Mouse (Mus musculus) hematopoietic stem cell, adult 5-6 weeks (primary cell): ENCODE data around the gene Tceanc. TPM values are rescaled to one million over a fixed set of nuclear protein-coding genes. Genes with fewer than 3 reads are reported as not detected.

Source experiments
- ATAC-seq, 2 experiments: fragments of 125-278 bp in 1 of 2; replicated peaks in 1 of 2; 2 replicates each; pipeline ENCODE4 v1.8.0; 2016 to 2017; ENCODE audit warnings: inconsistent platforms in 2 of 2, mild to moderate bottlenecking in 2 of 2, moderate number of reproducible peaks in 2 of 2, low read depth in 1 of 2, moderate TSS enrichment in 1 of 2; ENCODE audit not compliant: low FRiP score in 2 of 2, poor library complexity in 2 of 2, severe bottlenecking in 2 of 2, insufficient read depth in 1 of 2, low TSS enrichment in 1 of 2
- total RNA-seq: library from RNA; stranded (forward); fragments of 172-1452, 232-1000 nt; gene quantifications from 2 replicates; pipeline ENCODE4 v1.2.3, GENCODE M21; 2017

Gene Tceanc
- total RNA-seq, 1 experiment from 2014 or later, result 8.0 TPM

GRCm38 (mm10) chrX:166509761-166510738, 8.3 kb downstream of the Tceanc start:
- peak; percentile 98 to 99 for ATAC-seq

- ATAC-seq, result no peak
These were observed 13.9 kb downstream of the Tceanc start for GRCm38 (mm10) chrX:166504421-166504820.

GRCm38 (mm10) chrX:166499496-166500190, 18.7 kb downstream of the Tceanc start:
- no peak for ATAC-seq

- peak; percentile 32 to 42; a peak in 1 of 4 replicates for ATAC-seq
These were observed 20.6 kb downstream of the Tceanc start for GRCm38 (mm10) chrX:166497771-166498170.

GRCm38 (mm10) chrX:166495052-166495451, 23.3 kb downstream of the Tceanc start:
- ATAC-seq, result no peak

- ATAC-seq, result peak; percentile 93 to 97
These were observed 38.9 kb downstream of the Tceanc start, which contains the start of gene Rab9 for GRCm38 (mm10) chrX:166479365-166479983. Gene Rab9, minus strand, starts transcription at chrX:166479867.

GRCm38 (mm10) chrX:166478631-166479364, 39.6 kb downstream of the Tceanc start:
- peak in 1 of 2 experiments; percentile 14; a peak in 1 of 4 replicates for ATAC-seq

GRCm38 (mm10) chrX:166477393-166477792, 41.0 kb downstream of the Tceanc start:
- ATAC-seq, result no peak

GRCm38 (mm10) chrX:166472612-166473011, 45.8 kb downstream of the Tceanc start:
- ATAC-seq, result no peak

GRCm38 (mm10) chrX:166468321-166468720, 50.0 kb downstream of the Tceanc start:
- no peak for ATAC-seq

- ATAC-seq, result no peak
These were observed 62.8 kb downstream of the Tceanc start for GRCm38 (mm10) chrX:166455525-166455924.

- no peak for ATAC-seq
These were observed 64.0 kb downstream of the Tceanc start for GRCm38 (mm10) chrX:166454331-166454730.

GRCm38 (mm10) chrX:166453532-166453931, 64.8 kb downstream of the Tceanc start:
- peak in 1 of 2 experiments; percentile 21; a peak in 1 of 4 replicates for ATAC-seq

Other genes with a start within 250 kb of the Tceanc start
- gene Trappc2, start 78.0 kb downstream of the Tceanc start, total RNA-seq, result 10.4 and 14.6 TPM in 2 replicates
- gene Ofd1, start 77.9 kb downstream of the Tceanc start, total RNA-seq, result 18.2 and 18.9 TPM in 2 replicates
- gene Rab9, start 38.7 kb downstream of the Tceanc start, total RNA-seq, result 47.3 and 84.6 TPM in 2 replicates
- gene Egfl6, start 67.2 kb upstream of the Tceanc start, total RNA-seq, result not detected in 2 replicates